Mouse (Mus musculus): Measurements from ENCODE around the gene Tmem160. TPM values are rescaled to one million over a fixed set of nuclear protein-coding genes. Genes with fewer than 3 reads are reported as not detected.

The Tmem160 gene
- polyA plus RNA-seq, 1 experiment from 2014 or later: 86.9 TPM

DNA sequence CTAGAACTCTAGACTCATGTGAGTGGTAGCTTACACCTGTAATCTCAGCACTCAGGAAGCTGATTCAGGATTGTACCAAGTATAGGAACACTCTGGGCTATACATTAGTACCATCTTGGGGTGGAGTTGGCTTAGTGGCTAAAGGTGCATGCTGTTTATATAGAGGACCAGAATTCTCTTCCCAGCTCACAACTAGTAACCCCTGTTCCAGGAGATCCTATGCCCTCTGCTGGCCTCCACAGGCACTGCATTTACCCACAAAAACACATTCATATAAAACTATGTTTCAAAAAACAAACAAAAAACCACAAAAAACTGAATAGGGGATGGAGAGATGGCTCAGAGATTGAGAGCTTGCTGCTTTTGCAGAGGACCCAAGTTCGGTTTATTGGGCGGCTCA lies 40.8 kb downstream of the Tmem160 start:
- Histone ChIP-seq H3K9me3 (ENCODE audit: control insufficient read depth, low read length) (no peaks in the 10 kb centered on the region), H3K36me3 (ENCODE audit: control insufficient read depth, insufficient read depth, low read length) (peaks cover 25% of the 10 kb centered on the region), H3K27ac (ENCODE audit: low read depth, low read length) (no peak overlapping the region), H3K27me3 (replicated peaks; ENCODE audit: control insufficient read depth, insufficient read depth, low read length) (no peaks in the 10 kb centered on the region), H3K4me1 (ENCODE audit: control insufficient read depth, insufficient read depth, low read depth, low read length) (no peaks in the 10 kb centered on the region), H3K4me2 (ENCODE audit: low read length) (no peak overlapping the region), H3K9ac (ENCODE audit: low read depth, low read length) (no peak overlapping the region), H3K4me3 (ENCODE audit: low read length) (no peak overlapping the region)
- peak; percentile 51; the same call in 1 of the 2 replicates for ATAC-seq
- 42% methylated on average over 2 of the region's 2 CpGs for WGBS

DNA sequence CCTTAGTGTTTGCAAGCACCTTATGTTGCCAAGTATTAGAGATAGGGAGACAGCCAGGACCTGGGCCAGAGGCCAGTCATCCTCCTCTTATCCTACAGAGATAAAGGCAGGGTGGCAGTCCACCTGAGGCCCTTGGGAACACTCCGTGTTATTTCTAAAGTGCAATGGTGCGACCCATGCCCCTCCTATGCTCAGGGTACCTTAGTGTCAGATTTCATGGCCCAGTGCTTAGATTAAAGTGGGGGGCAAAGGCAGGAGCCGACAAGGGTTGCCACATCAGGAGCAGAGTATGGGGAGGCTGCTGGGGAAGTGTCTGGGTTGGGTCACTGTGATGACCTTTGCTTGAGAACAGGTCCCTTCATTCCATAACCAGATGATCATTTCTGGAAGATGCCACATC lies 43.7 kb downstream of the Tmem160 start:
- 84% methylated on average over 3 of the region's 3 CpGs for WGBS
- H3K9ac ChIP-seq (ENCODE audit: low read depth, low read length): no peak overlapping the region
- no peak overlapping the region for H3K4me2 ChIP-seq (ENCODE audit: low read length)
- no peaks in the 10 kb centered on the region for H3K9me3 ChIP-seq (ENCODE audit: control insufficient read depth, low read length)
- no peak for ATAC-seq
- H3K4me3 ChIP-seq (ENCODE audit: low read length): no peak overlapping the region
- peaks cover 25% of the 10 kb centered on the region for H3K36me3 ChIP-seq (ENCODE audit: control insufficient read depth, insufficient read depth, low read length)
- H3K4me1 ChIP-seq (ENCODE audit: control insufficient read depth, insufficient read depth, low read depth, low read length): 0 out of 2 replicates have a peak, but pooled peaks cover 2% of the 10 kb centered on the region
- H3K27me3 ChIP-seq (replicated peaks; ENCODE audit: control insufficient read depth, insufficient read depth, low read length): no peaks in the 10 kb centered on the region
- no peak overlapping the region for H3K27ac ChIP-seq (ENCODE audit: low read depth, low read length)

DNA sequence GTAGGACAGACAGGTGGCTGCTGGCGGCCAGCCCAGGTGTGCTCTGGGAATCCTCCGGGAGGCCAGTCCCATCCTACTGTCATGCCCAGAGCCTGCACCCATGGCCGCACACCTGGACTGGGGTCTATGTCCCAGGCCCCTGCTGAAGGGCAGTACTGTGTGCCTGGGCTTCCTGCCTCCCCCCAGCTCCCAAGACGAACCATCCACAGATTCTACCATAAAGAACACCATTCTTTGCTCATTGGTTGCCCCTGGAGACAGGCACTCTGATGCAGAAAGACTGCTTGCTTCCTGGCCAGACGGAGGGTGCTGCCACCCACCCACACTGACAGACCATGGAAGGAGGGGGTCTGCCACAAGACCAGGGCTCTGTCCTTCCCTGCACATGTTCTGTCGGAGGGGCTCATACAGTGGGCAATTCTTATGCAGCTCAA lies 47.1 kb downstream of the Tmem160 start:
- H3K9ac ChIP-seq (ENCODE audit: low read depth, low read length): no peak overlapping the region
- H3K9me3 ChIP-seq (ENCODE audit: control insufficient read depth, low read length): no peaks in the 10 kb centered on the region
- no peak overlapping the region for H3K4me3 ChIP-seq (ENCODE audit: low read length)
- 62% methylated on average over 6 of the region's 6 CpGs for WGBS
- peak; percentile 80 for ATAC-seq
- H3K27me3 ChIP-seq (replicated peaks; ENCODE audit: control insufficient read depth, insufficient read depth, low read length): no peaks in the 10 kb centered on the region
- H3K4me2 ChIP-seq (ENCODE audit: low read length): no peak overlapping the region
- peaks cover 31% of the 10 kb centered on the region for H3K36me3 ChIP-seq (ENCODE audit: control insufficient read depth, insufficient read depth, low read length)
- peaks cover 5% of the 10 kb centered on the region; the same call in 1 of the 2 replicates for H3K4me1 ChIP-seq (ENCODE audit: control insufficient read depth, insufficient read depth, low read depth, low read length)
- no peak overlapping the region for H3K27ac ChIP-seq (ENCODE audit: low read depth, low read length)

DNA sequence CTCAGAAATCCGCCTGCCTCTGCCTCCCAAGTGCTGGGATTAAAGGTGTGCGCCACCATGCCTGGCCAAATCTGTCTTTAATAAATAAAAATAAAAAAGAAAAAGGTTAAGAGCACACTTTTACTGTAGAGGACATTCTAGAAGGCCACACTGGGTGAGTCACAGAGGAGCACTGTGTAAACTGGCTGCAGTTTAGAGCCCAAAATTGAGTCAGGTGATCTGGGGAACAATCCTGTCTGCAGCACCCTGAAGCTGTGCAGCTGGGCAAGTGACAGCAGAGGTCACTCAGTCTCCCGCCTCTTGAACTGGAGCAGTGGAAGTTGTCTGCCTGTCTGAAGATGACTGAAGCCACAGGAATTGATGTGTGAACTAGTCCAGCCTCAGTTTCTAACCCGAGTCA lies 49.0 kb downstream of the Tmem160 start:
- Histone ChIP-seq H3K9ac (ENCODE audit: low read depth, low read length) (no peak overlapping the region), H3K27me3 (replicated peaks; ENCODE audit: control insufficient read depth, insufficient read depth, low read length) (no peaks in the 10 kb centered on the region), H3K36me3 (ENCODE audit: control insufficient read depth, insufficient read depth, low read length) (peaks cover 22% of the 10 kb centered on the region), H3K4me3 (ENCODE audit: low read length) (no peak overlapping the region), H3K4me1 (ENCODE audit: control insufficient read depth, insufficient read depth, low read depth, low read length) (peaks cover 6% of the 10 kb centered on the region; the same call in 1 of the 2 replicates), H3K9me3 (ENCODE audit: control insufficient read depth, low read length) (no peaks in the 10 kb centered on the region), H3K4me2 (ENCODE audit: low read length) (no peak overlapping the region), H3K27ac (ENCODE audit: low read depth, low read length) (no peak overlapping the region)
- no peak for ATAC-seq
- WGBS: 95% methylated on average over 4 of the region's 4 CpGs

- Histone ChIP-seq H3K27me3 (replicated peaks; ENCODE audit: control insufficient read depth, insufficient read depth, low read length) (no peaks in the 10 kb centered on the region), H3K9me3 (ENCODE audit: control insufficient read depth, low read length) (no peaks in the 10 kb centered on the region), H3K4me3 (ENCODE audit: low read length) (no peak overlapping the region), H3K36me3 (ENCODE audit: control insufficient read depth, insufficient read depth, low read length) (peaks cover 6% of the 10 kb centered on the region; the same call in 1 of the 2 replicates), H3K4me2 (ENCODE audit: low read length) (no peak overlapping the region), H3K27ac (ENCODE audit: low read depth, low read length) (0 out of 2 replicates have a peak overlapping the region, but pooled peaks have one; percentile 48), H3K4me1 (ENCODE audit: control insufficient read depth, insufficient read depth, low read depth, low read length) (peaks cover 4% of the 10 kb centered on the region; the same call in 1 of the 2 replicates), H3K9ac (ENCODE audit: low read depth, low read length) (no peak overlapping the region)
- ATAC-seq: 0 out of 2 replicates have a peak, but pooled peaks have one; percentile 22
- 53% methylated on average over 2 of the region's 2 CpGs for WGBS
Measured at GRCm38 (mm10) chr7:16504573-16505225, 52.1 kb downstream of the Tmem160 start.

Other genes with a start within 250 kb of the Tmem160 start
- gene Dhx34, start 230.7 kb upstream of the Tmem160 start, polyA plus RNA-seq (2015; fragmentation: Nextera tagmentation; extraction: Ambion mirVana): 9.6 and 13.3 TPM in 2 replicates
- 0.07 and 0.13 TPM in 2 replicates for gene C5ar2, start 208.6 kb upstream of the Tmem160 start, polyA plus RNA-seq (2015; fragmentation: Nextera tagmentation; extraction: Ambion mirVana)
- 2.1 and 2.4 TPM in 2 replicates for gene C5ar1, start 193.2 kb upstream of the Tmem160 start, polyA plus RNA-seq (2015; fragmentation: Nextera tagmentation; extraction: Ambion mirVana)
- 55.5 and 62.4 TPM in 2 replicates for gene Inafm1, start 179.2 kb upstream of the Tmem160 start, polyA plus RNA-seq (2015; fragmentation: Nextera tagmentation; extraction: Ambion mirVana)
- 26.1 TPM in 2 replicates for gene Ccdc9, start 166.0 kb upstream of the Tmem160 start, polyA plus RNA-seq (2015; fragmentation: Nextera tagmentation; extraction: Ambion mirVana)
- 31.3 and 32.7 TPM in 2 replicates for gene Bbc3, start 144.4 kb upstream of the Tmem160 start, polyA plus RNA-seq (2015; fragmentation: Nextera tagmentation; extraction: Ambion mirVana)
- gene Sae1, start 65.0 kb upstream of the Tmem160 start, polyA plus RNA-seq (2015; fragmentation: Nextera tagmentation; extraction: Ambion mirVana): 267 and 272 TPM in 2 replicates
- 11.7 and 13.4 TPM in 2 replicates for gene Zc3h4, start 51.9 kb upstream of the Tmem160 start, polyA plus RNA-seq (2015; fragmentation: Nextera tagmentation; extraction: Ambion mirVana)
- 5.4 and 6.3 TPM in 2 replicates for gene Npas1, start 24.9 kb downstream of the Tmem160 start, polyA plus RNA-seq (2015; fragmentation: Nextera tagmentation; extraction: Ambion mirVana)
- 28.5 and 33.5 TPM in 2 replicates for gene Arhgap35, start 162.2 kb downstream of the Tmem160 start, polyA plus RNA-seq (2015; fragmentation: Nextera tagmentation; extraction: Ambion mirVana)
- not detected in 2 replicates for gene Ceacam15, start 222.9 kb downstream of the Tmem160 start, polyA plus RNA-seq (2015; fragmentation: Nextera tagmentation; extraction: Ambion mirVana)